Mouse (Mus musculus) heart, postnatal 0 days (tissue): Measurements from ENCODE around the gene Cyb5d1.

Source experiments
- CTCF ChIP-seq: IDR thresholded peaks from 2 replicates; pipeline ENCODE4 v1.5.1; 2016; ENCODE audit warnings: antibody characterized with exemption, control low read depth, low read depth
- EP300 ChIP-seq: IDR thresholded peaks from 2 replicates; pipeline ENCODE4 v1.6.1; 2016; ENCODE audit warnings: antibody characterized with exemption, low read depth

DNA sequence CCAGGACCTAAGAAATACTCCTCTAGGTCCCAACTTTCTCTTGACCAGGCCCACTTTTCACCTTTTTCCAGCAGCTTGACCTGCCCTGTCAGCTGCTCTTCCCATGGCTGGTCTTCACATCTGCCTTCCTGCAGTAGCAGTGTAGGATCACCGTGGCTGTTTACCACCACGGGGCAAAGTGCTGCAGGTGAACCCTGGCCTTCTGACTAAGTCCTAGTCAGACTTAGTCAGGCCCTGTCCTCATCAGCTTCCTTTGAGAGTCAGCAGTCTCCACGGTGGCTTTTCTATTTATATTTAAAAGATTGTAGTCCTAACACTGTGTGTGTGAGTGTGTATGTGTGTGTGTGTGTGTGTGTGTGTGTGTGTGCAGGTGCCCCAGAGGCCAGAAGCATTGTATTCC is 17.7 kb downstream of the Cyb5d1 start:
- no peak for TF ChIP-seq EP300
- no peak for TF ChIP-seq CTCF
